Mouse (Mus musculus) heart, postnatal 0 days (tissue): ENCODE measurements around the gene Limch1.

Experiments
- CTCF ChIP-seq: IDR thresholded peaks from 2 replicates; pipeline ENCODE4 v1.5.1; 2016; ENCODE audit warnings: antibody characterized with exemption, control low read depth, low read depth
- EP300 ChIP-seq: IDR thresholded peaks from 2 replicates; pipeline ENCODE4 v1.6.1; 2016; ENCODE audit warnings: antibody characterized with exemption, low read depth

DNA sequence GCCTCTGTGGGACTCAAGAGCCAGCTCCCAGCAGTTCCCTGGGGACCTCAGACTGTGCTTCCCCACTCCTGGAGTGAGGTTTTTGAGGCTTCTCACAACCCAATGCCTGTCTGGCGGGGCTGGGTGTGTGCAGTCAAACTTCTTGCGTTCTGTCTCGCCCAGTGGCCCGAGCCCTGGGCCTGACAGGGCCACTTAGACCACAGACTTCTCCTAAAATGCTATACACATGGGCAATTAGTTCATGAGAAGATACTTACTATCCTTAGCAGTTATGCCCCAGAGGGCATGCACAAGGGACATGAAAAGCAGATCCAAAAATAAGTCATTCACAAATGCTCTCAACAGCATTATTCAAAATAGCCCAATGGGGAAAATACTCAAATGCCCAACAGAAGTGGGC, 123.9 kb downstream of the Limch1 start:
- TF ChIP-seq CTCF (no peak), EP300 (no peak)
